Mouse (Mus musculus): Measurements from ENCODE around the gene Slc25a27.
A peak's percentile ranks its signal among the peaks of the same experiment; 100 is the strongest.

Gene Slc25a27

GRCm38 (mm10) chr17:43645136-43645535 is 21.9 kb downstream of the Slc25a27 start:
- no peak for DNase-seq

GRCm38 (mm10) chr17:43644375-43644774 is 22.6 kb downstream of the Slc25a27 start:
- no peak for DNase-seq

GRCm38 (mm10) chr17:43643191-43643590 is 23.8 kb downstream of the Slc25a27 start:
- no peak for DNase-seq

GRCm38 (mm10) chr17:43640825-43641224 is 26.2 kb downstream of the Slc25a27 start:
- no peak for DNase-seq

GRCm38 (mm10) chr17:43637146-43637545 is 29.9 kb downstream of the Slc25a27 start:
- no peak for DNase-seq

GRCm38 (mm10) chr17:43630427-43630760 is 36.6 kb downstream of the Slc25a27 start:
- no peak for DNase-seq

GRCm38 (mm10) chr17:43629496-43630426 is 37.3 kb downstream of the Slc25a27 start, which contains the start of gene Tdrd6:
Tdrd6 (minus strand) TSS chr17:43630299.
- DNase-seq = no peak

- DNase-seq = no peak
These were observed 38.0 kb downstream of the Slc25a27 start for GRCm38 (mm10) chr17:43629026-43629495.

- no peak for DNase-seq
These were observed 38.8 kb downstream of the Slc25a27 start for GRCm38 (mm10) chr17:43628246-43628645.

- no peak for DNase-seq
These were observed 44.9 kb downstream of the Slc25a27 start for GRCm38 (mm10) chr17:43622076-43622475.

- DNase-seq = no peak
These were observed 47.9 kb downstream of the Slc25a27 start for GRCm38 (mm10) chr17:43619156-43619555.

- no peak for DNase-seq
These were observed 54.8 kb downstream of the Slc25a27 start for GRCm38 (mm10) chr17:43612221-43612620.

- DNase-seq = peak; percentile 21
These were observed 55.4 kb downstream of the Slc25a27 start for GRCm38 (mm10) chr17:43611586-43611985.

GRCm38 (mm10) chr17:43606704-43607103 is 60.3 kb downstream of the Slc25a27 start:
- DNase-seq = peak; percentile 16

- no peak for DNase-seq
These were observed 68.3 kb downstream of the Slc25a27 start for GRCm38 (mm10) chr17:43598706-43599105.

- DNase-seq = no peak
These were observed 69.3 kb downstream of the Slc25a27 start for GRCm38 (mm10) chr17:43597742-43598141.

GRCm38 (mm10) chr17:43592296-43593291 is 74.4 kb downstream of the Slc25a27 start:
- no peak for DNase-seq

Measured in cerebellum, adult 11 months (tissue).